Mouse (Mus musculus): Measurements from ENCODE around the gene Spn.

The Spn gene

DNA sequence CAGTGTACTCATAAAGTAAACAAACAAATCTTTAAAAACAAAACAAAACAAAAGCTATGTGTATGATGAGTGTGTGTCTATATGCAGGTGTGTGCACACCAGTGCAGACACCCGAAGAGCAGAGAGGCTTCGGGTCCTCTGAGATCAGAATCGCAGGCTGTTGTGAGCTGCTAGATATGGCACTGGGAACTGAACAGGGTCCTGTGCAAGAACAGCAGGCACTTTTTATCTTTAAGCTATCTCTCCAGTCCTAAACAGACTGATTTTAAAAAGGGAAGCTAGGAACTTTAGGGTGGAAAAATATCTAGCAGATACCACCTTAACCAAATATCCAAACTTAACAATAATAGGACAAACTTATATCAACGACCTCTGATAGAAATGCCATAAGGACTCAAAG lies 5.0 kb upstream of the Spn start:
- in situ Hi-C loops (cut with MboI; ENCODE audit: unreplicated experiment in 2 of 2), result no loop called here

GRCm38 (mm10) chr7:127142214-127142613 lies 4.6 kb upstream of the Spn start:
- in situ Hi-C loops (cut with MboI; ENCODE audit: unreplicated experiment in 2 of 2), result no loop called here

GRCm38 (mm10) chr7:127140623-127141404 lies 3.2 kb upstream of the Spn start:
- in situ Hi-C loops (cut with MboI; ENCODE audit: unreplicated experiment in 2 of 2), result no loop called here

DNA sequence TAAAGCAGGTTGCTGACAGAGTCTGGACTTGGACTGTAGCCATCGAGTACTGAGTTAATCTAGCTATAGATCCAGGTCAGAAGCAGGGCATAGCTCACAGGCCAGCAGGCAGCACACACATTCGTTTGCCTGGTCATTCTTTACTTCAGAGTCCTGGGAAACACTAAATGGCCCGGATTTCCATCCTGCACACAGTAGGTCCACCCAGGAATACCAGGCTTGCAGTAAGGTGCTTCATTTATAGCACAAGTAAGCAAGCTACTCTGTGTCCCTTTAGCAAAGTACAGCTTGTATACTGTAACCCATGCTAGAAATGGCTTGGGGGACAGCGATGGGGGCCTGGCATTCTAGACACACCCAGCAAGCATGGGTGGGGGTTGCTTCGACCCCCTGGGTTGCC lies 1.9 kb upstream of the Spn start:
- in situ Hi-C loops (cut with MboI; ENCODE audit: unreplicated experiment in 2 of 2), result loop anchor here in 1 of 2 experiments (5.0 kb wide), 1 partner anchor 43 kb away; no protein-coding TSS in a partner anchor

- in situ Hi-C loops (cut with MboI; ENCODE audit: unreplicated experiment in 2 of 2), result loop anchor here in 1 of 2 experiments (5.0 kb wide), 1 partner anchor 43 kb away; no protein-coding TSS in a partner anchor
Measured at GRCm38 (mm10) chr7:127139100-127139499, 1.5 kb upstream of the Spn start.

- in situ Hi-C loops (cut with MboI; ENCODE audit: unreplicated experiment in 2 of 2), result loop anchor here in 1 of 2 experiments (5.0 kb wide), 1 partner anchor 46 kb away; no protein-coding TSS in a partner anchor
Measured at GRCm38 (mm10) chr7:127136181-127137071, 1.2 kb downstream of the Spn start.

GRCm38 (mm10) chr7:127134821-127135447 lies 2.7 kb downstream of the Spn start:
- in situ Hi-C loops (cut with MboI; ENCODE audit: unreplicated experiment in 2 of 2), result loop anchor here (5.0 kb wide), 1 partner anchor 47 kb away; no protein-coding TSS in a partner anchor

DNA sequence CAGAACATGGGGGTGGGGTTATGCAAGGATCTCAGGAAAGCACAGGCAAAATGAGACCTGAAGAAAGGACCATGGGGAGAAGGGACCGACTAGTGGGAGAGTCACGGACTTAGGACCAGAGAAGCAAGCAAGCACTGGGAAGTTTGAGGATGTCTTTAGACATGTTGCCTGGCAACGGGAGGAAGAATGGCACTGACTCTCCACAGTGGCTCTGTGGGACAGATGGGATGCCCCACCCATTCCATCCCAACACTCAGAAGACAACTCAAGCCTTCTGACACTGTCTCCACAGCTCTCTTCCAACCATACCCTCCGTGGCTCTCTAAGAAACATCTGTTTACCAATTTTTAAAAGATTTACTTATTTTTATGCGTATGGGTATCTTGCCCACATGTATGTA lies 4.5 kb downstream of the Spn start:
- in situ Hi-C loops (cut with MboI; ENCODE audit: unreplicated experiment in 2 of 2), result loop anchor here in 1 of 2 experiments (5.0 kb wide), 1 partner anchor 49 kb away; no protein-coding TSS in a partner anchor

- in situ Hi-C loops (cut with MboI; ENCODE audit: unreplicated experiment in 2 of 2), result loop anchor here in 1 of 2 experiments (5.0 kb wide), 1 partner anchor 53 kb away; no protein-coding TSS in a partner anchor
Measured at GRCm38 (mm10) chr7:127129638-127130037, 8.0 kb downstream of the Spn start.

GRCm38 (mm10) chr7:127121911-127122270 lies 15.7 kb downstream of the Spn start, which contains the start of gene Qprt:
Qprt (minus strand) TSS chr7:127122226.
- in situ Hi-C loops (cut with MboI; ENCODE audit: unreplicated experiment in 2 of 2), result no loop called here

DNA sequence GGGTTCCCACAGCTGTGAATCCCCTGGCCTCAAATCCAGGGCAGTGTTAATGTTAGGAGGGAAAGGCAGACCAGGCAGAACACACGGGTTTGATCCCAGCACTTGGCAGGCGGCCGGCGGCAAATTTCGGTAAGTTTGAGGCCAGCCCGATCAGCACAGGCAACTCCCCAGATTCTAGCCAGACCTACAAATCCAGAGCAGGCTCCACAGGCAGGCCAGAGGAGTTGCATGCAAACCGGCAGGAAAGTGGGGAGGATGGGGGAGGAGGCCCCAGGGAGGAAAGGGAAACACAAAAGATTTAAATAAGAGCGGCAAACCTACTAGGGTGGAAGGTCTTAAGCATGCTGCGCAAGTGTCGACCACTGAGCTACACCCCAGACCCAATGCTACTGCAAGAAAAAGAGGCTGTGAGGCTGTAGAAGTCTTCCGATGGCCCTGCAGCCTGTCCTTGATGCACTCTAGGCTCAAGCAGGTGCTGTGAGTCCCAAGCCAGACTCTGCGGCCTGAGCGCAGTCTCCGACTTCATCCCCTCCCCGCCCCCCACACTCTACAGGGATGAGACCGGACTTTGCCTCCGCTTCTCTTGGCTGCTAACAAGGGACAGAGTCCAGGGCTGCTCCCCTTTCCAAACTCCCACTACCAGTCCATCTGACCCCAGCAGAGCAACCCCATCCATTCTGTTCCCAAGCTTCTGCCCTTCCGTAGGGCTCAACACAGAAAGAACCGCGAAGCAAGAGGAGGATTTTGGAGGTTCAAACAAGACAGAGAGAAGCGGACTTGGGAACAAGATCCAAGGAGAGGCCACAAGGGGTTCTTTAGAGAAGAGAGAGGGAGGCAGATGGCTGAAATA lies 16.3 kb downstream of the Spn start:
- in situ Hi-C loops (cut with MboI; ENCODE audit: unreplicated experiment in 2 of 2), result no loop called here

GRCm38 (mm10) chr7:127118671-127119445 lies 18.8 kb downstream of the Spn start:
- in situ Hi-C loops (cut with MboI; ENCODE audit: unreplicated experiment in 2 of 2), result loop anchor here (10.0 kb wide), 2 partner anchors 106 to 474 kb away; partner anchors contain the start of gene Sgf29 (in 1 of the 2)

GRCm38 (mm10) chr7:127117948-127118347 lies 19.7 kb downstream of the Spn start:
- in situ Hi-C loops (cut with MboI; ENCODE audit: unreplicated experiment in 2 of 2), result loop anchor here (10.0 kb wide), 2 partner anchors 107 to 473 kb away; partner anchors contain the start of gene Sgf29 (in 1 of the 2)

- in situ Hi-C loops (cut with MboI; ENCODE audit: unreplicated experiment in 2 of 2), result loop anchor here (10.0 kb wide), 2 partner anchors 108 to 472 kb away; partner anchors contain the start of gene Sgf29 (in 1 of the 2)
Measured at GRCm38 (mm10) chr7:127116331-127116935, 21.2 kb downstream of the Spn start.

DNA sequence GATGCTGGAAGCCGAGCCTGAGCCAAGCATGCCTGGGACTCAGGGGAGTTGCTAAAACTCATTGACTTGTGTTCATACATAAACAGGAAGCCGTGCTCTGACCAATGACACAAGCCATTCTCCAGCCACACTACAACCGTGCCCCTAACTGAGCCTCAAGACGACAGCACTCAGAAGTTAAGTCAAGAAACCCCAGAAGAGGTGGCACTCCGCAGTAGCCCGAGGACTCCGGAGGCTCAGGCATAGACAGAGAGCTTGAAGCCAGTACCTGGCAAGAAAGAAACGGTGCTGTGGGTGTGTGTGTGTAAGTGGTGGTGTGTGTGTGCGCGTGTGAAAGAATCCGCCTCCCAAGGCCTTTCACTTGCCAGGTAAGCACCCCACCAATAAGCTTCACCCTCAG lies 22.7 kb downstream of the Spn start:
- in situ Hi-C loops (cut with MboI; ENCODE audit: unreplicated experiment in 2 of 2), result loop anchor here (5.0 to 10.0 kb wide), 4 partner anchors 110 to 470 kb away; partner anchors contain the start of genes 4930451I11Rik (in 1 of the 2) and Sgf29 (in 1 of the 2)

DNA sequence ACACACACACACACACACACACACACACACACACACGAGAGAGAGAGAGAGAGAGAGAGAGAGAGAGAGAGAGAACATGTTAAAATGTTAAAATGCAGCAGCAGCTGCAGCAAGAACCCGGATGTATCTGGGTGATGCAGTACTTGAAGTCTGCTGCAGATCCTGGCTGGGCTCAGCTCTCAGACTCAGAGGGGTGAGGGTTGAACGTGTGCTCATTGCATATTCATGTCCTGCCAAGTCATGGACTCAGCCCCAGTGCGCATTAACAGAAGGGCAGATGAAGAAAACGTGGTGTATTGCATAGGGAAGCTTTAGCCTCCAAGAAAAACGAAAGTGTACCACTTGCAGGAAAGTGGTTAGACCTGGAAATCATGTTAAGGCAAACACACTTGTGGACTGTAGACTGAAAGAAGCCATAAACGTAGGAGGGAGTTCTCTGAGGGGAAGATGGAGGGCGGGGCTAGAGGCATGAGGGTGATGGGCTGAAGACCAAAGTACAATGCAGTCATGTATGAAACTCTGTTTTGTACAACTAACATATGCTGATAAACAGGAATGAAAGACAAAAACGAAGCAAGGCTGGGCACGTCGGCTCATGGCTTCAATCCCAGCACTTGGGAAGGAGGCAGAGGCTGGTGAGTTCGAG lies 23.9 kb downstream of the Spn start:
- in situ Hi-C loops (cut with MboI; ENCODE audit: unreplicated experiment in 2 of 2), result loop anchor here (5.0 to 10.0 kb wide), 4 partner anchors 111 to 469 kb away; partner anchors contain the start of genes 4930451I11Rik (in 1 of the 2) and Sgf29 (in 1 of the 2)

- in situ Hi-C loops (cut with MboI; ENCODE audit: unreplicated experiment in 2 of 2), result loop anchor here (5.0 to 10.0 kb wide), 4 partner anchors 112 to 468 kb away; partner anchors contain the start of genes 4930451I11Rik (in 1 of the 2) and Sgf29 (in 1 of the 2)
Measured at GRCm38 (mm10) chr7:127112921-127113597, 24.6 kb downstream of the Spn start.

Data from v-Abl transformed pro-B cells (cell line).